Mouse (Mus musculus): Measurements from ENCODE around the gene Olfr859. TPM values are rescaled to one million over a fixed set of nuclear protein-coding genes. Genes with fewer than 3 reads are reported as not detected.
"Not testable (repeated sequence)": the region's sequence is repeated elsewhere in the genome, so short reads cannot be mapped to it uniquely, and the experiment has no call there.

The Olfr859 gene
- not detected in 2 replicates for polyA plus RNA-seq (2015; fragmentation: Nextera tagmentation; extraction: Ambion mirVana)

- not testable (repeated sequence) for H3K4me2 ChIP-seq (ENCODE audit: low read length); H3K4me3 ChIP-seq (ENCODE audit: low read length); H3K27me3 ChIP-seq (replicated peaks; ENCODE audit: control insufficient read depth, insufficient read depth, low read length); H3K4me1 ChIP-seq (ENCODE audit: control insufficient read depth, insufficient read depth, low read depth, low read length); H3K9ac ChIP-seq (ENCODE audit: low read depth, low read length); H3K9me3 ChIP-seq (ENCODE audit: control insufficient read depth, low read length); H3K36me3 ChIP-seq (ENCODE audit: control insufficient read depth, insufficient read depth, low read length); H3K27ac ChIP-seq (ENCODE audit: low read depth, low read length); ATAC-seq
- 73% methylated on average over 1 of the region's 1 CpGs for WGBS
Measured at GRCm38 (mm10) chr9:19804606-19805005, at the start of gene Olfr859. Gene Olfr859, plus strand, starts transcription at chr9:19804906.

- no peak overlapping the region for H3K4me2 ChIP-seq (ENCODE audit: low read length)
- H3K4me3 ChIP-seq (ENCODE audit: low read length): no peak overlapping the region
- no peak overlapping the region for H3K9ac ChIP-seq (ENCODE audit: low read depth, low read length)
- H3K4me1 ChIP-seq (ENCODE audit: control insufficient read depth, insufficient read depth, low read depth, low read length): no peaks in the 10 kb centered on the region
- H3K36me3 ChIP-seq (ENCODE audit: control insufficient read depth, insufficient read depth, low read length): no peaks in the 10 kb centered on the region
- H3K9me3 ChIP-seq (ENCODE audit: control insufficient read depth, low read length): peaks cover 20% of the 10 kb centered on the region
- no peak for ATAC-seq
- WGBS: 87% methylated on average over 14 of the region's 14 CpGs
- H3K27me3 ChIP-seq (replicated peaks; ENCODE audit: control insufficient read depth, insufficient read depth, low read length): no peaks in the 10 kb centered on the region
- H3K27ac ChIP-seq (ENCODE audit: low read depth, low read length): no peak overlapping the region
Measured at GRCm38 (mm10) chr9:19769136-19769535, 35.6 kb upstream of the Olfr859 start.

GRCm38 (mm10) chr9:19769701-19770100 lies 35.0 kb upstream of the Olfr859 start:
- Histone ChIP-seq H3K27ac (ENCODE audit: low read depth, low read length) (no peak overlapping the region), H3K36me3 (ENCODE audit: control insufficient read depth, insufficient read depth, low read length) (no peaks in the 10 kb centered on the region), H3K4me2 (ENCODE audit: low read length) (no peak overlapping the region), H3K9me3 (ENCODE audit: control insufficient read depth, low read length) (peaks cover 17% of the 10 kb centered on the region), H3K9ac (ENCODE audit: low read depth, low read length) (no peak overlapping the region), H3K4me3 (ENCODE audit: low read length) (no peak overlapping the region), H3K27me3 (replicated peaks; ENCODE audit: control insufficient read depth, insufficient read depth, low read length) (no peaks in the 10 kb centered on the region), H3K4me1 (ENCODE audit: control insufficient read depth, insufficient read depth, low read depth, low read length) (no peaks in the 10 kb centered on the region)
- ATAC-seq: no peak
- 96% methylated on average over 14 of the region's 14 CpGs for WGBS

- Histone ChIP-seq H3K9me3 (ENCODE audit: control insufficient read depth, low read length) (0 out of 2 replicates have a peak, but pooled peaks cover 2% of the 10 kb centered on the region), H3K4me1 (ENCODE audit: control insufficient read depth, insufficient read depth, low read depth, low read length) (no peaks in the 10 kb centered on the region), H3K4me3 (ENCODE audit: low read length) (no peak within 1 kb of the TSS), H3K4me2 (ENCODE audit: low read length) (no peak within 1 kb of the TSS), H3K27me3 (replicated peaks; ENCODE audit: control insufficient read depth, insufficient read depth, low read length) (no peaks in the 10 kb centered on the region), H3K27ac (ENCODE audit: low read depth, low read length) (no peak within 1 kb of the TSS), H3K36me3 (ENCODE audit: control insufficient read depth, insufficient read depth, low read length) (no peaks in the 10 kb centered on the region), H3K9ac (ENCODE audit: low read depth, low read length) (no peak within 1 kb of the TSS)
- ATAC-seq: no peak
Measured at GRCm38 (mm10) chr9:19779983-19780382, 24.7 kb upstream of the Olfr859 start, which contains the start of gene Olfr58. Gene Olfr58, plus strand, starts transcription at chr9:19780283.

DNA sequence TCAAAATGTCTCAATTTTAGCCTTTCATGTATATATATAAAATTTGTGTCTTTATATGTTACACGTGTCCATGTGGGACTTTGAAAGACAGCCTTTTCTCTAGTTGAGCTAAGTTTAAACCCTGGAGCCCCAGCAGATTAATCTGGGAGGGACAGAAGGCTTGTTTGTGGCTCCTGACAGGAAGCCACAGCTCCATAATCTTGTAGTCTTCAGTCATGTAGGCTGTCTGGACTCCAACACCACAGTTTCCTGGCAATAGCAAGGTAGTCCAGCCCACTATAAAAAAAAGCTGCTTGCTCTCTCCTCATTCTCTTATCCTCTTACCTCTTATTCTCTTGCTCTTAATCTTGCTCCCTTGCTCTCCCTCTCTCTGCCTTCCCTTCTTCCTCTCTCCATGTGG lies 1.7 kb upstream of the Olfr859 start:
- Histone ChIP-seq H3K4me1 (ENCODE audit: control insufficient read depth, insufficient read depth, low read depth, low read length) (no peaks in the 10 kb centered on the region), H3K4me2 (ENCODE audit: low read length) (no peak overlapping the region), H3K4me3 (ENCODE audit: low read length) (no peak overlapping the region), H3K27me3 (replicated peaks; ENCODE audit: control insufficient read depth, insufficient read depth, low read length) (no peaks in the 10 kb centered on the region), H3K9me3 (ENCODE audit: control insufficient read depth, low read length) (0 out of 2 replicates have a peak, but pooled peaks cover 2% of the 10 kb centered on the region), H3K36me3 (ENCODE audit: control insufficient read depth, insufficient read depth, low read length) (no peaks in the 10 kb centered on the region), H3K9ac (ENCODE audit: low read depth, low read length) (no peak overlapping the region), H3K27ac (ENCODE audit: low read depth, low read length) (no peak overlapping the region)
- no peak for ATAC-seq
- 72% methylated on average over 1 of the region's 1 CpGs for WGBS

GRCm38 (mm10) chr9:19849647-19850046 lies 44.9 kb downstream of the Olfr859 start, which contains the start of gene Olfr860:
Gene Olfr860, minus strand, starts transcription at chr9:19849747.
- ATAC-seq: no peak
- Histone ChIP-seq H3K4me1 (ENCODE audit: control insufficient read depth, insufficient read depth, low read depth, low read length) (no peaks in the 10 kb centered on the region), H3K4me3 (ENCODE audit: low read length) (no peak within 1 kb of the TSS), H3K27ac (ENCODE audit: low read depth, low read length) (no peak within 1 kb of the TSS), H3K9ac (ENCODE audit: low read depth, low read length) (no peak within 1 kb of the TSS), H3K9me3 (ENCODE audit: control insufficient read depth, low read length) (0 out of 2 replicates have a peak, but pooled peaks cover 2% of the 10 kb centered on the region), H3K36me3 (ENCODE audit: control insufficient read depth, insufficient read depth, low read length) (no peaks in the 10 kb centered on the region), H3K27me3 (replicated peaks; ENCODE audit: control insufficient read depth, insufficient read depth, low read length) (no peaks in the 10 kb centered on the region), H3K4me2 (ENCODE audit: low read length) (no peak within 1 kb of the TSS)
- 88% methylated on average over 1 of the region's 1 CpGs for WGBS

Other genes with a start within 250 kb of the Olfr859 start
- not detected in 2 replicates for gene Olfr854, start 237.5 kb upstream of the Olfr859 start, polyA plus RNA-seq (2015; fragmentation: Nextera tagmentation; extraction: Ambion mirVana)
- gene Olfr855, start 222.3 kb upstream of the Olfr859 start, polyA plus RNA-seq (2015; fragmentation: Nextera tagmentation; extraction: Ambion mirVana): not detected in 2 replicates
- gene Zfp317, start 182.8 kb upstream of the Olfr859 start, polyA plus RNA-seq (2015; fragmentation: Nextera tagmentation; extraction: Ambion mirVana): 29.4 and 34.9 TPM in 2 replicates
- not detected in 2 replicates for gene Olfr857, start 95.5 kb upstream of the Olfr859 start, polyA plus RNA-seq (2015; fragmentation: Nextera tagmentation; extraction: Ambion mirVana)
- gene Olfr58, start 24.6 kb upstream of the Olfr859 start, polyA plus RNA-seq (2015; fragmentation: Nextera tagmentation; extraction: Ambion mirVana): not detected in 2 replicates
- not detected in 2 replicates for gene Olfr860, start 44.8 kb downstream of the Olfr859 start, polyA plus RNA-seq (2015; fragmentation: Nextera tagmentation; extraction: Ambion mirVana)
- not detected in 2 replicates for gene Olfr862, start 83.1 kb downstream of the Olfr859 start, polyA plus RNA-seq (2015; fragmentation: Nextera tagmentation; extraction: Ambion mirVana)
- 0.10 and 0.13 TPM in 2 replicates for gene Olfr77, start 112.0 kb downstream of the Olfr859 start, polyA plus RNA-seq (2015; fragmentation: Nextera tagmentation; extraction: Ambion mirVana)
- not detected in 2 replicates for gene Olfr866, start 223.1 kb downstream of the Olfr859 start, polyA plus RNA-seq (2015; fragmentation: Nextera tagmentation; extraction: Ambion mirVana)

All from hindbrain, embryonic 16.5 days (tissue).